Mouse (Mus musculus): ENCODE data around the gene Rybp.

DNA sequence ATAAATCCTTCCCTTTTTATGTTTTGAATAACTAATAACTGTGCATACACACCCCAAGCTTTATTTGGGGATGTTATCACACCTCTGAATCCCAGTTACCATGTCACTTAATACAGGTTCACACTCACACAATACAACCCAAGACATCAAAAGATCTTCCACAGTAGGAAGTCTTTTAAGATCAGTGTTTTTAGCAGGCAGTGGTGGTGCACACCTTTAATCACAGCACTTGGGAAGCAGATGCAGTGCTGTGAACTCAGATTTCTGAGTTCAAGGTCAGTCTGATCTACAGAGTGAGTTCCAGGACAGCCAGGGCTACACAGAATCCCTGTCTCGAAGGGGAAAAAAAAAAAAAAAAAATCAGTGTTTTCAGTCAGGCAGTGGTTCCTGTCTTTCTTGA is 13.7 kb downstream of the Rybp start:
- TF ChIP-seq CTCF (IDR thresholded peaks at IDR 0.05; ENCODE audit: low read depth) (no peak), EP300 (IDR thresholded peaks at IDR 0.05; ENCODE audit: low read depth) (no peak)

Measured in liver, postnatal 0 days (tissue).